In the genomic region with DNA sequence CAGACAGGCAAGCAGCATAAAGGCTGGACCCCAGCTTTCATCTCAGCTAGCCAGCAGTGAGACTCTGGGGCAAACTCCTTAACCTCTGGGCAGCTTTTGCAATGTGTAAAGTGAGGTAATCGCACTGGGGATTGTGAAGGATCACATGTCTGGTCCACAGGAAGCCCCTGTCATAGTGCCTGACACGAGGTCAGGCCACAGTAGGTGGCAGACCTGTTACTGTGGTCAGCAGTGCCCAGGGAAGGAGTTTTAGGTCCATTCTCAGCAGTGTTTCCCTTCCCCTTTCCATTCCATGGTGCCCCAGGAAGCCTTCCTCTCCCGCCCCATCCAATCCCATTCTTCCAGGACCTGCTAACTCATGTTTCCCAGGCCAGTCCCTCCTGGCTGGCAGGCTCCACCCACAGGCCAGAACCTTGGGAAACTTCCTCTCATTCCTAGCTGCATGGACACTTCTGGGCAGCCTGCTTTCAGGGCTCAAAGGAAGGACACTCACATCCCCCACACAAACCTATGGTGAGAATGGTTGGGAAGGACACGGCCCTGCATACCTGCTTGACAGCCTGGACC, we compare ENCODE assay signal across 24 mouse cellular contexts. TPM values are rescaled to one million over a fixed set of nuclear protein-coding genes. Genes with fewer than 3 reads are reported as not detected.
DNase-seq lines count a peak whose midpoint lies in the region; ATAC-seq and TF ChIP-seq lines count a peak whose summit lies in the region.
"Had no signal": no experiment of that assay in that cellular context is flagged by ENCODE, and none has a peak within 500 bp of the region (broad histone marks: within the 10 kb centered on the region; RNA-seq: fewer than 3 reads in every experiment).

No protein-coding gene starts in this region.

- TF ChIP-seq CTCF in liver, postnatal 0 days (IDR thresholded peaks at IDR 0.05; ENCODE audit: low read depth): no peak

- WGBS in liver, postnatal 0 days (ENCODE audit: insufficient replicate concordance): 34% methylated on average over 4 of the region's 4 CpGs
- 37% methylated on average over 4 of the region's 4 CpGs for WGBS in liver, embryonic 11.5 days
- 39% methylated on average over 4 of the region's 4 CpGs for WGBS in intestine, embryonic 16.5 days
- 46% methylated on average over 4 of the region's 4 CpGs for WGBS in midbrain, embryonic 15.5 days

- H3K4me3 ChIP-seq in liver, postnatal 0 days (ENCODE audit: low read depth, low read length): no peak overlapping the region
- no peak overlapping the region for H3K4me3 ChIP-seq in liver, embryonic 11.5 days (ENCODE audit: low read depth, low read length)
- no peak overlapping the region for H3K4me3 ChIP-seq in intestine, embryonic 16.5 days (ENCODE audit: low read length)
- no peak overlapping the region for H3K4me3 ChIP-seq in midbrain, embryonic 15.5 days
- H3K4me3 ChIP-seq: forebrain, embryonic 15.5 days; heart, embryonic 13.5 days; layer of hippocampus, adult 2 months; lung, embryonic 15.5 days had no signal

- H3K9ac ChIP-seq in liver, postnatal 0 days (replicated peaks): no peak overlapping the region
- no peak overlapping the region for H3K9ac ChIP-seq in liver, embryonic 11.5 days (ENCODE audit: low read depth, low read length)
- no peak overlapping the region for H3K9ac ChIP-seq in intestine, embryonic 16.5 days (ENCODE audit: low read depth, low read length)
- no peak overlapping the region for H3K9ac ChIP-seq in midbrain, embryonic 15.5 days
- H3K9ac ChIP-seq: forebrain, embryonic 15.5 days; heart, embryonic 13.5 days; lung, embryonic 15.5 days had no signal

- no peaks in the 10 kb centered on the region for H3K9me3 ChIP-seq in liver, postnatal 0 days (ENCODE audit: low read length)
- no peaks in the 10 kb centered on the region for H3K9me3 ChIP-seq in liver, embryonic 11.5 days (ENCODE audit: control insufficient read depth, low read length)
- no peaks in the 10 kb centered on the region for H3K9me3 ChIP-seq in intestine, embryonic 16.5 days (ENCODE audit: control insufficient read depth, low read length)
- no peaks in the 10 kb centered on the region for H3K9me3 ChIP-seq in midbrain, embryonic 15.5 days
- H3K9me3 ChIP-seq: forebrain, embryonic 15.5 days; heart, embryonic 13.5 days; lung, embryonic 15.5 days had no signal

- H3K4me1 ChIP-seq in liver, postnatal 0 days (ENCODE audit: insufficient read depth): peaks cover 17% of the 10 kb centered on the region
- H3K4me1 ChIP-seq in liver, embryonic 11.5 days (replicated peaks; ENCODE audit: control insufficient read depth, insufficient read depth, low read length): peaks cover 12% of the 10 kb centered on the region; the same call in 1 of the 2 replicates
- H3K4me1 ChIP-seq in intestine, embryonic 16.5 days (ENCODE audit: control insufficient read depth, insufficient read depth, low read length): peaks cover 11% of the 10 kb centered on the region; the same call in 1 of the 2 replicates
- H3K4me1 ChIP-seq in midbrain, embryonic 15.5 days: peaks cover 23% of the 10 kb centered on the region

- no peak for TF ChIP-seq EP300 in liver, postnatal 0 days (IDR thresholded peaks at IDR 0.05; ENCODE audit: low read depth)

- peaks cover 64% of the 10 kb centered on the region for H3K27me3 ChIP-seq in liver, postnatal 0 days (ENCODE audit: insufficient read depth, low read length)
- peaks cover 75% of the 10 kb centered on the region for H3K27me3 ChIP-seq in liver, embryonic 11.5 days (replicated peaks; ENCODE audit: control insufficient read depth, insufficient read depth, low read length)
- H3K27me3 ChIP-seq in intestine, embryonic 16.5 days (replicated peaks; ENCODE audit: control insufficient read depth, insufficient read depth, low read length): peaks cover 64% of the 10 kb centered on the region
- peaks cover 77% of the 10 kb centered on the region for H3K27me3 ChIP-seq in midbrain, embryonic 15.5 days (replicated peaks)

- no peaks in the 10 kb centered on the region for H3K36me3 ChIP-seq in liver, postnatal 0 days (replicated peaks; ENCODE audit: insufficient read depth, low read length)
- no peaks in the 10 kb centered on the region for H3K36me3 ChIP-seq in liver, embryonic 11.5 days (ENCODE audit: control insufficient read depth, insufficient read depth, low read length)
- H3K36me3 ChIP-seq in intestine, embryonic 16.5 days (ENCODE audit: control insufficient read depth, insufficient read depth, low read length): no peaks in the 10 kb centered on the region
- H3K36me3 ChIP-seq in midbrain, embryonic 15.5 days (replicated peaks): no peaks in the 10 kb centered on the region
- H3K36me3 ChIP-seq: forebrain, embryonic 15.5 days; heart, embryonic 13.5 days; lung, embryonic 15.5 days had no signal

- peak; percentile 78 for ATAC-seq in liver, postnatal 0 days
- ATAC-seq in liver, embryonic 11.5 days (replicated peaks; ENCODE audit: low FRiP score): no peak
- no peak for ATAC-seq in intestine, embryonic 16.5 days
- no peak for ATAC-seq in midbrain, embryonic 15.5 days (replicated peaks)
- ATAC-seq: forebrain, embryonic 15.5 days; hindbrain, postnatal 0 days; intestine, postnatal 0 days had no signal

- H3K4me2 ChIP-seq in liver, postnatal 0 days (ENCODE audit: low read depth, low read length): no peak overlapping the region
- no peak overlapping the region for H3K4me2 ChIP-seq in liver, embryonic 11.5 days
- no peak overlapping the region for H3K4me2 ChIP-seq in intestine, embryonic 16.5 days (ENCODE audit: low read depth, low read length)
- no peak overlapping the region for H3K4me2 ChIP-seq in midbrain, embryonic 15.5 days
- H3K4me2 ChIP-seq: midbrain, embryonic 11.5 days had no signal

- no peak overlapping the region for H3K27ac ChIP-seq in liver, postnatal 0 days (ENCODE audit: low read depth)
- H3K27ac ChIP-seq in liver, embryonic 11.5 days (ENCODE audit: low read depth, low read length): no peak overlapping the region
- no peak overlapping the region for H3K27ac ChIP-seq in intestine, embryonic 16.5 days (ENCODE audit: low read length)
- no peak overlapping the region for H3K27ac ChIP-seq in midbrain, embryonic 15.5 days
- H3K27ac ChIP-seq: forebrain, embryonic 15.5 days; heart, embryonic 13.5 days; hindbrain, postnatal 0 days; layer of hippocampus, adult 2 months; lung, embryonic 15.5 days; stomach, postnatal 0 days had no signal

- DNase-seq in embryo, embryonic 10.5 days (ENCODE audit: low spot score): peak; percentile 30
- DNase-seq in embryo, embryonic 11 days: no peak
- no peak for DNase-seq in liver, postnatal 0 days
- no peak for DNase-seq in liver, embryonic 11.5 days (ENCODE audit: low spot score)
- DNase-seq in adipocyte (ENCODE audit: low spot score): peak; percentile 61
- DNase-seq: cerebellum, adult 11-12 months; cerebellum, postnatal 10 days; heart, adult 11 months; heart, postnatal 14 days; kidney, postnatal 25 days had no signal

RNA-seq across cellular contexts. Expression of gene Ankrd63, which starts 6.0 kb away (rescaled TPM):
- polyA plus RNA-seq in liver, postnatal 0 days (2015; fragmentation: Nextera tagmentation; extraction: Ambion mirVana): 0.02 TPM in 1 of 2 replicates, not detected in the other
- polyA plus RNA-seq in liver, embryonic 11.5 days (2014; fragmentation: Nextera tagmentation; extraction: Ambion mirVana): 0.16 TPM in 1 of 2 replicates, not detected in the other
- 0.15 and 0.22 TPM in 2 replicates for polyA plus RNA-seq in intestine, embryonic 16.5 days (2015; fragmentation: Nextera tagmentation; extraction: Ambion mirVana)
- polyA plus RNA-seq in midbrain, embryonic 15.5 days (2015; fragmentation: Nextera tagmentation; extraction: Ambion mirVana): not detected in 2 replicates
- polyA plus RNA-seq: hindbrain, embryonic 11.5 days; limb, embryonic 11.5 days; liver, adult 2 months; midbrain, embryonic 11.5 days had no signal

RNA-seq across cellular contexts. Expression of gene Plcb2, which starts 18.5 kb away (rescaled TPM):
- polyA plus RNA-seq in liver, postnatal 0 days (2015; fragmentation: Nextera tagmentation; extraction: Ambion mirVana): 1.7 and 1.9 TPM in 2 replicates
- polyA plus RNA-seq in liver, embryonic 11.5 days (2014; fragmentation: Nextera tagmentation; extraction: Ambion mirVana): 2.9 and 3.5 TPM in 2 replicates
- polyA plus RNA-seq in intestine, embryonic 16.5 days (2015; fragmentation: Nextera tagmentation; extraction: Ambion mirVana): 0.99 and 1.3 TPM in 2 replicates
- polyA plus RNA-seq in midbrain, embryonic 15.5 days (2015; fragmentation: Nextera tagmentation; extraction: Ambion mirVana): 0.43 and 0.71 TPM in 2 replicates
- polyA plus RNA-seq: C2C12 had no signal

RNA-seq across cellular contexts. Expression of gene Inafm2, which starts 35.8 kb away (rescaled TPM):
- polyA plus RNA-seq in liver, postnatal 0 days (2015; fragmentation: Nextera tagmentation; extraction: Ambion mirVana): 14.0 and 14.7 TPM in 2 replicates
- polyA plus RNA-seq in liver, embryonic 11.5 days (2014; fragmentation: Nextera tagmentation; extraction: Ambion mirVana): 32.3 and 33.0 TPM in 2 replicates
- polyA plus RNA-seq in intestine, embryonic 16.5 days (2015; fragmentation: Nextera tagmentation; extraction: Ambion mirVana): 21.9 and 24.1 TPM in 2 replicates
- 20.5 and 21.6 TPM in 2 replicates for polyA plus RNA-seq in midbrain, embryonic 15.5 days (2015; fragmentation: Nextera tagmentation; extraction: Ambion mirVana)

RNA-seq across cellular contexts. Expression of gene Pak6, which starts 46.6 kb away (rescaled TPM):
- polyA plus RNA-seq in liver, postnatal 0 days (2015; fragmentation: Nextera tagmentation; extraction: Ambion mirVana): 0.08 and 0.15 TPM in 2 replicates
- polyA plus RNA-seq in liver, embryonic 11.5 days (2014; fragmentation: Nextera tagmentation; extraction: Ambion mirVana): 2.2 and 2.8 TPM in 2 replicates
- polyA plus RNA-seq in intestine, embryonic 16.5 days (2015; fragmentation: Nextera tagmentation; extraction: Ambion mirVana): 1.8 and 2.0 TPM in 2 replicates
- 67.8 and 69.1 TPM in 2 replicates for polyA plus RNA-seq in midbrain, embryonic 15.5 days (2015; fragmentation: Nextera tagmentation; extraction: Ambion mirVana)

RNA-seq across cellular contexts. Expression of gene Ccdc9b, which starts 52.7 kb away (rescaled TPM):
- 0.36 and 0.52 TPM in 2 replicates for polyA plus RNA-seq in liver, postnatal 0 days (2015; fragmentation: Nextera tagmentation; extraction: Ambion mirVana)
- polyA plus RNA-seq in liver, embryonic 11.5 days (2014; fragmentation: Nextera tagmentation; extraction: Ambion mirVana): 0.14 and 0.19 TPM in 2 replicates
- polyA plus RNA-seq in intestine, embryonic 16.5 days (2015; fragmentation: Nextera tagmentation; extraction: Ambion mirVana): 0.93 and 1.2 TPM in 2 replicates
- polyA plus RNA-seq in midbrain, embryonic 15.5 days (2015; fragmentation: Nextera tagmentation; extraction: Ambion mirVana): 1.3 and 2.1 TPM in 2 replicates

Comparison
In these comparisons a context has a peak if more than half of its experiments do, and no peak if none do; other contexts are left out.
1. DNase-seq: peak in embryo, embryonic 10.5 days (single experiment) and adipocyte (single experiment); none in embryo, embryonic 11 days (single experiment), liver, postnatal 0 days (single experiment) and liver, embryonic 11.5 days (single experiment).